Mouse (Mus musculus) layer of hippocampus, adult 9-11 months (tissue): ENCODE measurements around the gene Atp8a2.
"Not testable (repeated sequence)": the region's sequence is repeated elsewhere in the genome, so short reads cannot be mapped to it uniquely, and the experiment has no call there.

ENCODE experiments used
- DNase-seq: peaks from one replicate; pipeline ENCODE4 v3.0.0; 2022

Atp8a2 gene

DNA sequence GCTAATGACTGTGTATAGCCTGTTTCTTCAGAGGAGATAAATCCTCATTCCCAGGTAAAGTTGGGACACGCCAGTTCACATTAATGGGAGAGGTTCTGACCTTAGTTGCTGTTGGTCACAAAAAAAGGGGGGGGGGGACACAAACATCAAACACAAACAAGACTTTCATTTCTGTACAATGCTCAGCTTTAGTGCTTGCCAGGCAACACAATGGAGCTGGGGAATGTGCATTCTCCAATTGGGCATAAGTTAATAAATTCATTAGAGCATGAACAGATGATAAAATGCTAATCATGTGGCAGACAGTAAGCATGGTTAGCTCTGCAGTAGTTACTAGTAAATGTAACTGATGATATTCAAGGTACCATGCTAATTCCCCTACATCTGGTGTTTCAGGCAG lies 195.2 kb downstream of the Atp8a2 start:
- no peak for DNase-seq

DNA sequence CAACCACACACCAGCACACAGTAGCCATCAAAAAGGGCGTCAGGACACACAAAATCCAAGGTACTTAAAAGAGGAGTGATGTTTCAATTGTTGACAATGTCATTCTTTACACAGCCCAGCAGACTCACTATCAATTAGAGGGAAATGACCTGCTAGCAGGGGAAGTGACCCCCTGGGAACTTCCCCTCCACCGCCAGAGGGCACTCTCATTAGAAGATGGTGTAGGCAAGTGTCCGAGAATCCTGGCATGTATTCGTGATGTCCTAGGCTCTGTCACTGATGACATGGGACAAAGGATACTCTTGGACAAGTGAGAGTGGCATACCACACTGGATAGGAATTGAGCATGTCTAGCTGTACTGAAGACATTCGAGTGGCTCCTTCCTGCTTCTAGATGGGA lies 208.1 kb downstream of the Atp8a2 start:
- DNase-seq, result no peak

DNA sequence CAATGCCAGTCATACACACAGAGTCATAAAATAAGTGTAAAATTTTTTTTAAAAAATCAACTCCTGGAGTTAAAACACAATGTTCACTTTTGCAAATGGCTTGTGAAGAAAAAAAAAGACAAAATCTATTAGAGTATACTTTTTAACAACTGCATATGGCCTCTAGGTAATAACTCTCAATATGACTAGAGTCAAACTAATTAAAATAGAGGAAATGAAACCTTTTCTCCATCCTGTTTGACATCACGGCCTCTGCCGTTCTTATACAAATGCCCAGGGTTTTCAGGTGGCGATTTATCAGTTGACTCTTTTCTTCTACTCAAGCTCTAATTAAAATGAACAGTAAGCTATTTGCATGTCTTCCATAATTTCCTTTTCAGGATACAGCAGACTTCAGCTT lies 209.0 kb downstream of the Atp8a2 start:
- no peak for DNase-seq

DNA sequence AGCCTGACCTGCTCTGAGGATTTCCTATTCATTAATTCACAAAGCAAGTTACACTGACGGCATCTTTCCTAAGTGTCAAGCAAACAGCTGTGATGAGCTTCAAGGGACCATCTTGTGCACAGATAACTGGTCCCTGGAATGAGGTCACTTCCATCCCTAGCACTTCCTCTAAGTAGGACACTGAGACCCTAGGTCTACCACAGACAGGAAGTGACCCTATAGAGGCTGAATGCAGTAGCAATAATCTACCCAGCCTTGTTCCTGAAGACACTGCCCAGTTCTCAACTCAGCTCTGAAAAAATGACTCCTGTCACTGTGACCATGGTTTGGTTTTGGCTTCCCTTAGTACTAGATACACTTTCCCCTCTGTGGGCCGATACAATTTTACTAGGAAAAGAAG lies 219.0 kb downstream of the Atp8a2 start:
- DNase-seq, result no peak

DNA sequence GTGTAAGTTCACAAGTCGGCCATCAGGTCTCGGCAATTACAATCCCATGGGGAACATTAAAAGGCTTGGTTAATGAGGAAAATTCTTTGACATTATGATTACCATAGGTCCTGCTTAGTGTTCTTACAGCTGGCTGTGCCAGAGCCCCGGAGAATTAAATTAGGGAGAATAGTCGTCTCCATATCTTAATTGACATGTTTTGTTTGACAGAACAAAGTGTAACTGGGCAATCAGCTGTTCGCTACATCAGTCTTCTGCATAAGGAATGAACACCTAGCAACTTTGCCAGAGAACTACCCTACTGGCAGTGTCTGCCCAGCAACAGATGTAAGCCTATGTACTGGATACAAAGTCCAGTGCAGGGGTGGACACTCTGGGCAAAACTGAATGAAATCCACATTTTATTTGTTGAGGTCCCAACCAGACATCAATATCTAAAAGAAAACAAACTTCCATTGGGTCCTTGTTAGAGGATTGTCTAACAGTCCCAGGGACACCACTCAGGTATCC lies 225.7 kb downstream of the Atp8a2 start:
- no peak for DNase-seq

DNA sequence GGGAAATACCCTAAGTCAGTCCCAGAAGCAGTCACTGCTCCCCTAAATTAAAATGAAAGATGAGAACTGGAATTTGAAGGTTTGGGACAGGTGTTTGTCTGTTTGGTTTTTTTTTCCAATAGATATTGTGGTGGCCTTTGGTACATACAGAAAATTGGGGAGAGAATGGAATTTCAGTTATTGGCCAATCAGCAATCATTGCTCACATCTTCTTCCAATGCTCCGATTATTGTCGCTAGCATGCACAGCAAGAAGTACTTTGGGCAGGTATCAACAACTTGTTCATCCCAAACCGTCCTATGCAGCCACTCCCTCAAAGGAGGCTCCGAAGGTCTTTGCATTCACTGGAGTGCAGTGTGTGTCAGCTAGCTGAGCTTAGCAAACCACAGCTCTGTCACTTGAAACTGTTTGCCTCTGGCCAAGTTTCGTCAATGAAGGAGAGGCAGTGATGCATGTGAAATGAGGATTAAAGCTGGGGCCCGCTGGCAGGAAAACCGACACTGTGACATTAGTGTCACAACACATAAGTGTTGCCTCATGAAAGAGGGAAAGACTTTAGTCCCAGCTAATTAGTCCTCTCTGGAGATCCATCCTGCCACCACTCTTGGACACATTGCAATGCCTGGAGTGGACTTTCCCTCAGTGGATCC lies 227.4 kb downstream of the Atp8a2 start:
- DNase-seq, result no peak

DNA sequence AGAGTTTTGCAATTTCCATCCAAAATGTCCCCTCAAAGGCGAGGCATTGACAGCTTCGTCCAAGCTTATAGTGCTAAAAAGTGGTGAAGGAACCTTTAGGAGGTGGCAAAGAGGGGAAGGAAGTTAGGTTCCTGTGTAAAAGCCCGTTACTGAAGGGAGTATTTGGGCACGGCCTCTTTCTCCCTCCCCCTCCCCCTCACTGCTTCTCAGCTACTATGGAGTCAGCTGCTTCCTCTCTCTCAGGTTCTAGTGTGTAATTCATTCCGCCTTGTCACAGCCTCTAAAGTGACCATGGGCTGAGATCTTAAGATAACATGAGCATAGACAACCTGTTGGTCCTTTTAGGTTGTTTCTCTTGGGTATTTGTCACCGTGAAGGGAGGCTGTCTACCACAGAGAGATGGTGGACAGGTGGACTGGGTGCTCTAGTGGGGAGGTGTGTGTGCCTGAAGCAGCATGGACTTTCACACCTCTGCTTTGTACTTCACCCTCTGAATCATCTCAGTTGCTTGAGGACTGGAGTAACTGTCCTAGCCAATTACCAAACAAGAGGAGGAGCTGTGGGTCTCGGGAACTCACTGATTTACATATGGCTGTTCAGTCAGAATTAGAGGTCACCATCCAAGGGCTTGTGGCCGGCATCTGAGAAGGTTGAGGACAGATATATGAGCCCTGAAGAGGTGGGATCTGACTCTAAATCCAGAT lies 229.0 kb downstream of the Atp8a2 start:
- no peak for DNase-seq

DNA sequence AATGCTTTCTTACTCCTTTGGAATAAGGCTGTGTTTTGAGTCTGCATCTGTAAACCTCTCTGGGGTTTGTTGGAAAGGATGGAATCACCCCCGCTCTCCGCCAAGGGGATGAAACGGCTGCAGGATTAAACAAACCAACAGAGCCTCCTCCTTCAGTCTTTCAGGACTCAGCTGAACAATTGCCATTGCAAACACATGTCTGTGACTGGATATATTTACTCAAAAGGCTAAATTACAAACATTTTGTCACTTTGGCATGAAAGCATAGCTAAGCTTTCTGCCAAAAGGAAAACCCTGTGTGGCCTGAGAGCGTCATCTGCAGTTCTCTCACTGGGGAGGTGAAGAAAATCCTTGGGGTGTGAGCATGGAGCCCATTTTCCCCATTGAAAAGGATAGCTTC lies 230.0 kb downstream of the Atp8a2 start:
- no peak for DNase-seq

DNA sequence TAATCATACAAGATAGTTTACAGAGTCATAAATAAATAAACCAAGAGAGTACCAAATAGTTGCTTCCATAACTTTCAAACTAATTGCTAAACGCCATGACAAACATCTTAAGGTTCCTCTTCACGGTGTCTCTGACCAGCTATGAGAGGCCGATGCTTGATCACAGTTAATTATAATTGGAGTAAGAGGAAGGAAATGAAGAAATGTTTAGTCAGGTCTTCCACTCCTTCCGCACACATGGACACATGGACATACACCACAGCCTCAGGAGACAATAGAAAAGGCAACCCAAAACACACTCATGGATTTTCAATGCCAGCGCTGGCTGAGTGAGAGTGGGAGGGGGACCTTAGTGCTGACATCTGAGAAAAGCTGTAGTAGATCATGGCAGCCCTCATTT lies 232.4 kb downstream of the Atp8a2 start:
- DNase-seq, result no peak

DNA sequence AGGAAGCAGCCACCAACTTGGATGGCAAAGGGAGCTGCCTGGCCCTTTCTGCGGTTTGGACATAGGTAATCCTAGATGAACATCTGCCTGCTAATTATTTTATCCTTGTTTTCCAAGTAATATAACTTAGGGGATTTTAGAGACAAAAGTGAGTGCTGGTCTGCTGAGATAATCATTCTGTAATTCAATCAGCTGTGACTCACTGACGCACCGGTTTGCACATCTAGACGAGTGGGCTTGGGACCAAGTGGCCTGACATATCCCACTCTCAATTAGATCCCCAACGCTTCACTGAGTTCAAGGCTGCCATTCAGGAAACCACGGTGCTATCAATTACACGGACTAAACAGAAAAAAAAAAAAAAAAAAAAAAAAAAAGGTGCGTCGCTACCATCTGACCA lies 236.0 kb downstream of the Atp8a2 start:
- DNase-seq, result no peak

DNA sequence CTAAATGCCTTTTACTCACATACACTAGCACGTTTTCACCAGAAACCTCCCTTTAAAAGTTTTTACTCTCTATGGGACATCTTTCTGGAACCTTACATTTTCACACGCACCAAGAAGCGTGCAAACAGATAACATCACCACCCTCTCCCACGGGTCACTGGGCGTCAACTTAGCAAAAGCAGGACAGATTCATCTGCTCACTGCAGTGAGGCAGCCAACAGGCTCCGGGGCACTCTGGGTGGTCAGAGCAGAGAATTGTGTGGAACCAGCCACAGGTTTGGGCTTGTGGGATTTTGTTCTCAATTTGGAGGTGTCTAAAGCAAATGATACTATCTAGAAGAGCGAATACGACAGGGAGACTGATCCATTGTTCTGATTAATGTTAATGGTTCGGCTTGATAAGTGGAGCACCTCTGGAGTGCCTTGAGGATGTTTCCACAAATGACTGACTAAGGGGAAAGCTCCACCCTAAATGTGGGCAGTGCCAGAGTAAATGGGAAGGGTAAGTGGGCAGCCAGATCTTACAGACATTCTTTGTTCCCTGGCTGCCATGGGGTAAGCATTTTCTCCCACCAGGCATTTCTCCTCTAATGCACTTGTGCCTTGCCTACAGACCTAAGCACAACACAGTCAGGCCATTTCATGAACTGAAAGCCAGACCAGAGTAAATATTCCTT lies 236.6 kb downstream of the Atp8a2 start:
- DNase-seq, result no peak

DNA sequence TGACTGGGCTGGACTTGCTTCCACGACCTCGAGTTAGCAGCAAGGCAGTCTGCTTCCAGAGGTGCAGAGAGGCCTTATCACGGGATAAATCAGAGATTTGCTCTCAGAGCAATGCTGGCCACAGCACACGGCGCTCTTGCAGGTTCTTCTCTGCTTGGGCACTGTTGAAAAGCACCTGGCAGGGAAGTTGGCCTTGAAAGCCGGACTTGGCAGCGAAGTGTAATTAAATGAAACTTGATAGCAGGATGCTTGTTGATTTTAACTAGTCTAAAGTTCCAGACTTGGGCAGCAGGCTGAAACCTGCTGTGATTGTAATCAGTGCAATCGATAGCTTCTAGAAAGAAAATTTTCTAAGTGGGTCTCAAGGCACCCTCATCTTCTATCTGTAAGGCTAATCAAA lies 237.3 kb downstream of the Atp8a2 start:
- no peak for DNase-seq

DNA sequence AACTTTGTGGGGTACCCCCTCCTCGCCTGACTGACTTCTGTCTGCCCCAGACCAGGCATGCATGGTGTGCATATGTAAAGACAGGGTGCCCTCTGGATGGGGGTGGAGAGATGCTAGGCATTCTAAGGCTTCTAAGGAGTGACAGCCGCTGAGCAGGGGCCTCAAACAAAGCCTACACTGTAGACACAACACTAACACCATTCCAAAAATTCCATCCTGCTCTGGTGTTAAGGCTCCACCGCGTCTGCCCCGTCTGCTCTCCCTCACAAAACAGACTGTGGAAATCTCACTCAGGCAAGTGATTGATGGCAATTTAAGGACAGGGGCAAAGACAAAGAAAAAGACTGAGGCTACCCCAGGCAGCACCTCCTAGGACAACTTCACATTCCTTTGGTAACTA lies 247.0 kb downstream of the Atp8a2 start:
- DNase-seq, result no peak

DNA sequence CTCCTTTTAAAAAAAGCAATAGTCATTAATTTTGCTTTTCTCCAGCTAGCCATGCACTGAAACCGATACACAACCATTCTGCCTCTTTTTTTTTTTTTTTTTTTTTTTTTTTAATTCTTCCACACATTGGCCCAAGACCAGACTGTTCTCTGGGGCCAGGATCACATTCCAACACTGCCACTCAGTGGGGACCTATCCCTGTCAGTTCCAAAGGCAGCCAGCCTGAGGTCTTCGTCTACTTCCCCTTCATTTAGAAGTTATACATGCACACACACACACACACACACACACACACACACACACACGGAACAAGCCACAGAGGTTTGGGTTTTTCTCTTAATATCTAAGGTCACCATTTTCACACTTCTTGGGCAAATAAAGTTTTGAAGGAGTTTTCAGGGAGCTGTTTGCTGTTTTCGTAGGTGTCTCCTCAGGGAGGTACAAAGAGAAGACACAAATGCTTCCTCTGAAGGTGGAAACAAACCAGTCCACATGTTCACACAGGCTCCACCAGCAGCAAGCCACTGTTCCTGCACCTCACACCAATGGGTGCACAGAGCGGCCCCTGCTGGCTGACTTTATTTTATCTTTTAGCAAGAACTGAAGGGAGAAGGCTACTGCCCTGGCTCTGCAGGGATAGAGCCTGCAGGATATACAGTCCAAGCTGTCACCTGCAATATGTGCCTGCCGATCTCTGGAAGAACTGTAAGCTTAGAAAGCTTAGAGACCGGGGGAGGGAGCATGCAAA lies 253.9 kb downstream of the Atp8a2 start:
- DNase-seq, result peak; percentile 84

DNA sequence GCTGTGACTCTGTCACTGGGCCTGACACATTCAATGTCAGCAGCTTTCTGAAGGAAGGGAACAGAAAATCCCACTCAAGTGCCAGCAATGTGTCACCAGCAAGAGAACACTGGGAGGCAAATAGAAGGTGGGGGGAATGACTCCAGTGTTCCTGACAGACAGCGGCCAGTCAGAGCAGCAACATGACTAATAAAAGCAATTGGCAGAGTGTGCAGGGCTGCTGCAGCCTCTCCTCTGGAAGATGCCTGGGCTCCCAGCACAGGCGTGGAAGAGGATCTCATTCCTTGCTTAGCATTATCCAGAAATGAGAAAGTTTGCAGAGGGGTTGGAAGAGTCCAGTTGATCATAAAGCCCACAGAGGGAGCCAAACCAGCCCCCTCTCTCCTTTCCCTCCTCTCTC lies 254.8 kb downstream of the Atp8a2 start:
- DNase-seq, result no peak

DNA sequence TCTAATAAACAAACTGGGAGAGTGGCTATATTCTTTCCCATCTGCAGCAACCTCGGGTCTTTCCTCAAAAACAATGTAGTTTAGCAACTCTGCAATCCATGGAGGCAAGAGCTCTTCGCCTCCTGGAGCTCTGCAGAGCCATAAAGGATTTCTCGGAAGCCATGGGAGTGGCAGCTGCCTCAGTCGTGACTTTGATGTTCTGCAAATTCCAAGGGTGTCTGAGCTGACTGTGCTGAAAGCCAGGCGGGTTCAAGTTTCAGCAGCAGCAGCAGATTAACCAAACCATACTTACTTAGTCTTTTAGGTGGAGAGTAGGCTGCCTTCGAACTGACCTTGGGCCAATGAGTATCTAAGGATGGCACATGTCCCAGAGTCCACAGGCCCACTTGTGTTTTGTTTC lies 264.6 kb downstream of the Atp8a2 start:
- no peak for DNase-seq

DNA sequence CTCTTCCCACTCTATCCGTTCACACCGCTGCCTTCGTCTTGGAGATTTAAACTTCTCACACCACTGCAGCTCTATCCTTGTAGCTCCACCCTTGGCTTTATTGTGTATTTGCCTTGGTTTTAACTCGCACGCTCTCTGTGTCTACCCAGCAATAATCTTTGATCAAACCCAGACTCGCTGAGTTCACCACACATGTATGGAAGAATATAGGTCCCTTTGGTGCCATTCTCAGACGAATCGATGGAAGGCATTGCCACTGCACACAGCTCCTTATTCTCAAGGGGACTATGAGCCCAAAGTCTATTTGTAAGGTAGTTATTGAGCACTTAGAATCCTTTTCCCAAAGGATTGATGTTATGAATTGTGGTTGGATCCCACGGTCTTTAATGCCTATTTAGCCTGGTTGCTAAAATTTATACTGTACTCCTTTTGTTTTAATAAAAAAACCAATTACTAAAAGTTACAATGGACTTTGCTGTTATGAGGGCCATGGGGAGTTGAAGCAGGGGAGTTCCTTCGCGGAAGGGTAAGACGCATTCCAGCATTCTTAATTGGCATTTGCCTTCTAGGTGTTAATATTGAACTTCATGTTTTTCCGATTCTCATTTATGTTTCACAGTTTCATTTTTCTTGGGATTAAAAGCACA lies 265.4 kb downstream of the Atp8a2 start:
- DNase-seq, result no peak

DNA sequence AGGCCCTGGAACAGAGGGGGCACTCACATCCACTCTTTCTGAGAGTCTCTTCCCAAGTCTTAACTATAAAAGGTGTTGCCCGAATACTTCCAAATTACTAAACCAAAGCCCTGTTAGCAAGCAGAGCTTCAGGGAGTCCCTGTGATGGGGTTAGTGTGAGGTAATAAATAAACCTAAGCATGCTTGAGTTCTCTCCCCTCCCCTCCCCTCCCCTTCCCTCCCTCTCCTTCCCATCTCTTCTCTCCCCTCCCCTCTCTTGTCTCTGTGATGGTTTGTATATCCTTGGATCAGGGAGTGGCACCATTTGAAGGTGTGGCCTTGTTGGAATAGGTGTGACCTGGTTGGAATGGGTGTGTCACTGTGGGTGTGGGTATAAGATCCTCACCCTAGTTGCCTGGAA lies 267.8 kb downstream of the Atp8a2 start:
- DNase-seq, result not testable (repeated sequence)

DNA sequence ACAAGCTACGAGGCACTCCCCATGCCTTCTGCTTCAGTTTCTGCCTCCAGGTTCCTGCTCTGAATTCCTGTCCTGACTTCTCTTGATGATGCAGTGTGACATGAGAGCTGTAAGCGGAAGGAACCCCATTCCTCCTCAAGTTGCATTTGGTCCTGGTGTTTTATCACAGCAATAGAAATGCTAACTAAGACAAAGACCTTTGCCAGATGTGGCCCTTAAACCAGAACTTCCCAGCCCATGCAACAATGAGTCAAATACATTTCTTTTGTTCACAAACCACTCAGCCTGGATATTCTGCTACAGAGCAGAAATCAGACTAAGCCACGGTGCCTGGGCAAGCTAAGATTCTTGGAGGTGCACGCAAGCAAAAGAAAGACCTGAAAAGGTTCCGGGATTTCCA lies 268.2 kb downstream of the Atp8a2 start:
- DNase-seq, result no peak

DNA sequence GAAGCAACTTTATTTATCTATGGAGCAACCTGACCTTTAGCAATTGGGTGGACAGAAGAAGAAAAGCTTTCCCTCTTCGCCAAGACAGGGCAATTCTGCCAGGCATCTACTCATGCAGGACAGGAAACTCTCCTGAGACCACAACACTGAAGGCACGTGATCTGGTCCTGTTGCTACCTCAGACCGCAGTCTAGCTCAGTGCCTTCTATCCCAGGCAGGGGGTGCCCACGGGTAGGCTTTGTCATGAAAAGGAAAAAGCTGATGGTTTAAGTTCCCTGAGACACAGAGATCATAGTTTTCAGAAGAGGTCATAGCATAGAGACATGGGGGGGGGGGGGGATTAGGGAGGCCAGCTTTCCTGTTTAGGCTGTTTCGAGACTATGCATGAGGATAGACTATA lies 269.2 kb downstream of the Atp8a2 start:
- DNase-seq, result no peak

DNA sequence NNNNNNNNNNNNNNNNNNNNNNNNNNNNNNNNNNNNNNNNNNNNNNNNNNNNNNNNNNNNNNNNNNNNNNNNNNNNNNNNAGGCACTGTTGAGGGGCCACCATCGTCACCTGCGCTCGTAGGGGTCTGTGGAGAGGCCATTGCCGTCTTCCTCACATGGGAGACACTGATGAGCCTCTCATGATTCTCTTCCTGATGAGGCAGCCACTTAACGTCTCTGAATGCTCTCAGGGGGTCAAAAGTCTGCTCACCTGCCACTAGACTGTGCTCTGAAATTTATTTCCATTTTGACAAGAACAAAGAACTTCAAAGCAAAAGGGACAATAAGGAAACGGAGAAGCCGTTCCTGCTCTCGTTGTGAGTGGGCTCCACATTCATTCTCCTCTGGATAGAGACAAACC lies 277.1 kb downstream of the Atp8a2 start:
- DNase-seq, result no peak

DNA sequence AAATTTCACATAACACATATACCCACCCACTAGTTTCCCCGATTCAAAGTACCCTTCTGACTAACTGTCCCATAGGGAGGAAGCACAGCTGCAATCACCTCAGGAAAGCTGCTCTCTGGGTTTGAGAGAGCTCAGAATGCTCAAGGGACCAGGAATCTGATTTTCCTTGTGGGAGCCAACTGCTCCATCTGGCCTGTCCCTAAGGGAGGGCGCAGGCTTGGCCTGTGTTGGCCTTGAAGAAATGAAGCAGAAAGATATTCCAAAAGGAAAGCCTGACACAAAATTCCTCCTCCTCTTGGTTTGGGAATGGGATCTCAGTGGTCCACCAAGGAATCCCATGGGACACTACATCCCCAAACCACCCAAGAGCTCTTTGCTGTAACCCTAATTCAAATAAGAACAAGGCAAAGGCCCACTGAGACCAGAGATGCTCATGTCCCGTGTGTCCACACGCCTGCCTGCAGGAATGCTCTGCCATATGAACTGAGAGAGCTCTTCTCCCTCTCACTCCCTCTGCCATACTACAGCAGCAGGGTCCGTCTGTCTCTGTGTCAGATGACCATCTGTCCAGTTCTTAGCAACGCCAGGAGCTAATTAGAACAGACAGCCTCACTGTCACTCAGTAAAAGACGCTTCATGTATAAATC lies 293.4 kb downstream of the Atp8a2 start:
- peak; percentile 8 for DNase-seq
